Mouse (Mus musculus): ENCODE results near the gene Gpc1. TPM values are rescaled to one million over a fixed set of nuclear protein-coding genes. Genes with fewer than 3 reads are reported as not detected.
A peak's percentile ranks its signal among the peaks of the same experiment; 100 is the strongest.

Gpc1 gene
- polyA plus RNA-seq, 1 experiment from 2014 or later, result 38.7 TPM

- H3K9ac ChIP-seq (ENCODE audit: low read depth, low read length), result no peak overlapping the region
- WGBS, result 81% methylated on average over 8 of the region's 8 CpGs
- ATAC-seq (replicated peaks; ENCODE audit: low FRiP score, low read depth) (no peak), DNase-seq (ENCODE audit: low spot score) (peak; percentile 54)
- H3K27ac ChIP-seq, result no peak overlapping the region
- H3K27me3 ChIP-seq (ENCODE audit: insufficient read depth, low read length), result no peaks in the 10 kb centered on the region
- no peaks in the 10 kb centered on the region for H3K4me1 ChIP-seq (replicated peaks; ENCODE audit: insufficient read depth, low read length)
- no peak overlapping the region for H3K4me3 ChIP-seq (replicated peaks; ENCODE audit: low read depth, low read length)
- H3K9me3 ChIP-seq (replicated peaks; ENCODE audit: low read length), result no peaks in the 10 kb centered on the region
- H3K4me2 ChIP-seq (ENCODE audit: low read length), result no peak overlapping the region
- TF ChIP-seq CTCF (IDR thresholded peaks at IDR 0.05; ENCODE audit: low read depth), result peak; percentile 70
- H3K36me3 ChIP-seq (ENCODE audit: insufficient read depth, low read length), result no peaks in the 10 kb centered on the region
Measured at GRCm38 (mm10) chr1:92840231-92840890, 8.9 kb downstream of the Gpc1 start.

GRCm38 (mm10) chr1:92841427-92841826 is 10.0 kb downstream of the Gpc1 start:
- Histone ChIP-seq H3K36me3 (ENCODE audit: insufficient read depth, low read length) (no peaks in the 10 kb centered on the region), H3K27ac (no peak overlapping the region), H3K4me3 (replicated peaks; ENCODE audit: low read depth, low read length) (no peak overlapping the region), H3K9ac (ENCODE audit: low read depth, low read length) (no peak overlapping the region), H3K27me3 (ENCODE audit: insufficient read depth, low read length) (no peaks in the 10 kb centered on the region), H3K4me2 (ENCODE audit: low read length) (no peak overlapping the region), H3K4me1 (replicated peaks; ENCODE audit: insufficient read depth, low read length) (no peaks in the 10 kb centered on the region), H3K9me3 (replicated peaks; ENCODE audit: low read length) (no peaks in the 10 kb centered on the region)
- 69% methylated on average over 3 of the region's 3 CpGs for WGBS
- ATAC-seq (replicated peaks; ENCODE audit: low FRiP score, low read depth) (no peak), DNase-seq (ENCODE audit: low spot score) (peak; percentile 34)
- TF ChIP-seq CTCF (IDR thresholded peaks at IDR 0.05; ENCODE audit: low read depth), result peak; percentile 25; the same call in 1 of the 2 replicates

- Histone ChIP-seq H3K4me2 (ENCODE audit: low read length) (no peak overlapping the region), H3K27me3 (ENCODE audit: insufficient read depth, low read length) (no peaks in the 10 kb centered on the region), H3K9ac (ENCODE audit: low read depth, low read length) (no peak overlapping the region), H3K27ac (no peak overlapping the region), H3K4me1 (replicated peaks; ENCODE audit: insufficient read depth, low read length) (peaks cover 5% of the 10 kb centered on the region; the same call in 1 of the 2 replicates), H3K36me3 (ENCODE audit: insufficient read depth, low read length) (no peaks in the 10 kb centered on the region), H3K9me3 (replicated peaks; ENCODE audit: low read length) (no peaks in the 10 kb centered on the region), H3K4me3 (replicated peaks; ENCODE audit: low read depth, low read length) (no peak overlapping the region)
- TF ChIP-seq CTCF (IDR thresholded peaks at IDR 0.05; ENCODE audit: low read depth), result no peak
- ATAC-seq (replicated peaks; ENCODE audit: low FRiP score, low read depth), result no peak
- no peak for DNase-seq (ENCODE audit: low spot score)
- 67% methylated on average over 7 of the region's 7 CpGs for WGBS
Measured at GRCm38 (mm10) chr1:92845889-92846288, 14.4 kb downstream of the Gpc1 start.

GRCm38 (mm10) chr1:92847873-92848839 is 16.7 kb downstream of the Gpc1 start:
- Histone ChIP-seq H3K27ac (no peak overlapping the region), H3K4me1 (replicated peaks; ENCODE audit: insufficient read depth, low read length) (peaks cover 5% of the 10 kb centered on the region; the same call in 1 of the 2 replicates), H3K4me2 (ENCODE audit: low read length) (peak overlapping the region; percentile 59), H3K9me3 (replicated peaks; ENCODE audit: low read length) (no peaks in the 10 kb centered on the region), H3K4me3 (replicated peaks; ENCODE audit: low read depth, low read length) (peak overlapping the region; percentile 17; the same call in 1 of the 2 replicates), H3K27me3 (ENCODE audit: insufficient read depth, low read length) (no peaks in the 10 kb centered on the region), H3K9ac (ENCODE audit: low read depth, low read length) (peak overlapping the region; percentile 44; the same call in 1 of the 2 replicates), H3K36me3 (ENCODE audit: insufficient read depth, low read length) (no peaks in the 10 kb centered on the region)
- WGBS, result 11% methylated on average over 41 of the region's 41 CpGs
- TF ChIP-seq CTCF (IDR thresholded peaks at IDR 0.05; ENCODE audit: low read depth), result no peak
- peak; percentile 38 for DNase-seq (ENCODE audit: low spot score)
- no peak for ATAC-seq (replicated peaks; ENCODE audit: low FRiP score, low read depth)

GRCm38 (mm10) chr1:92849491-92849890 is 18.0 kb downstream of the Gpc1 start:
- peaks cover 5% of the 10 kb centered on the region; the same call in 1 of the 2 replicates for H3K4me1 ChIP-seq (replicated peaks; ENCODE audit: insufficient read depth, low read length)
- WGBS, result 66% methylated on average over 2 of the region's 2 CpGs
- H3K36me3 ChIP-seq (ENCODE audit: insufficient read depth, low read length), result no peaks in the 10 kb centered on the region
- no peaks in the 10 kb centered on the region for H3K9me3 ChIP-seq (replicated peaks; ENCODE audit: low read length)
- no peak overlapping the region for H3K9ac ChIP-seq (ENCODE audit: low read depth, low read length)
- no peak for TF ChIP-seq CTCF (IDR thresholded peaks at IDR 0.05; ENCODE audit: low read depth)
- DNase-seq (ENCODE audit: low spot score) (no peak), ATAC-seq (replicated peaks; ENCODE audit: low FRiP score, low read depth) (no peak)
- no peak overlapping the region for H3K4me3 ChIP-seq (replicated peaks; ENCODE audit: low read depth, low read length)
- no peaks in the 10 kb centered on the region for H3K27me3 ChIP-seq (ENCODE audit: insufficient read depth, low read length)
- no peak overlapping the region for H3K4me2 ChIP-seq (ENCODE audit: low read length)
- H3K27ac ChIP-seq, result no peak overlapping the region

GRCm38 (mm10) chr1:92849938-92850574 is 18.6 kb downstream of the Gpc1 start:
- Histone ChIP-seq H3K4me1 (replicated peaks; ENCODE audit: insufficient read depth, low read length) (peaks cover 5% of the 10 kb centered on the region; the same call in 1 of the 2 replicates), H3K36me3 (ENCODE audit: insufficient read depth, low read length) (no peaks in the 10 kb centered on the region), H3K27ac (no peak overlapping the region), H3K4me3 (replicated peaks; ENCODE audit: low read depth, low read length) (no peak overlapping the region), H3K9ac (ENCODE audit: low read depth, low read length) (no peak overlapping the region), H3K9me3 (replicated peaks; ENCODE audit: low read length) (no peaks in the 10 kb centered on the region), H3K27me3 (ENCODE audit: insufficient read depth, low read length) (no peaks in the 10 kb centered on the region), H3K4me2 (ENCODE audit: low read length) (no peak overlapping the region)
- TF ChIP-seq CTCF (IDR thresholded peaks at IDR 0.05; ENCODE audit: low read depth), result no peak
- WGBS, result 42% methylated on average over 13 of the region's 13 CpGs
- DNase-seq (ENCODE audit: low spot score), result no peak
- ATAC-seq (replicated peaks; ENCODE audit: low FRiP score, low read depth), result no peak

Data from kidney, postnatal 0 days (tissue).